Mouse (Mus musculus) embryonic facial prominence, embryonic 14.5 days (tissue): ENCODE data around the gene AC124108.1. TPM values are rescaled to one million over a fixed set of nuclear protein-coding genes. Genes with fewer than 3 reads are reported as not detected.

Experiments used
- ATAC-seq: fragments of 200-750 bp; cut with Nextera tagmentation; 2 replicates; pipeline ENCODE4 v1.8.0; 2017; ENCODE audit warnings: low read depth, moderate number of reproducible peaks, moderate TSS enrichment
- DNase-seq: peaks from one replicate; pipeline ENCODE4 v3.0.0-alpha.2; 2015; ENCODE audit warnings: low spot score
- H3K27ac ChIP-seq: fragments of 300-500 bp; sonication (generic); replicated peaks from 2 replicates; pipeline ENCODE4 v1.5.1; 2014; ENCODE audit warnings: low read depth, mild to moderate bottlenecking, low read length, moderate library complexity
- H3K27me3 ChIP-seq: fragments of 300-500 bp; sonication (generic); replicated peaks from 2 replicates; pipeline ENCODE4 v1.6.1; 2014; ENCODE audit warnings: low read length; ENCODE audit not compliant: control insufficient read depth, insufficient read depth
- H3K36me3 ChIP-seq: fragments of 300-500 bp; sonication (generic); 2 replicates; pipeline ENCODE4 v1.6.1; 2014; ENCODE audit warnings: low read length, mixed read lengths; ENCODE audit not compliant: control insufficient read depth, insufficient read depth
- H3K4me1 ChIP-seq: fragments of 300-500 bp; sonication (generic); 2 replicates; pipeline ENCODE4 v1.6.1; 2014; ENCODE audit warnings: antibody characterized with exemption, low read length; ENCODE audit not compliant: control insufficient read depth, insufficient read depth
- H3K4me2 ChIP-seq: fragments of 300-500 bp; sonication (generic); 2 replicates; pipeline ENCODE4 v1.6.1; 2014; ENCODE audit warnings: low read depth, mild to moderate bottlenecking, low read length, moderate library complexity, mixed read lengths
- H3K4me3 ChIP-seq: fragments of 300-500 bp; sonication (generic); 2 replicates; pipeline ENCODE4 v1.5.1; 2014; ENCODE audit warnings: low read depth, mild to moderate bottlenecking, low read length
- H3K9ac ChIP-seq: fragments of 300-500 bp; sonication (generic); 2 replicates; pipeline ENCODE4 v1.6.1; 2014; ENCODE audit warnings: low read depth, mild to moderate bottlenecking, low read length, moderate library complexity, mixed read lengths
- H3K9me3 ChIP-seq: fragments of 300-500 bp; sonication (generic); 2 replicates; pipeline ENCODE4 v1.6.1; 2016; ENCODE audit warnings: low read length; ENCODE audit not compliant: control insufficient read depth
- WGBS: fragments of 180-500 bp; shearing (Covaris S2); extraction: QIAGEN DNeasy Blood & Tissue Kit; methylation state at CpG from one replicate; pipeline ENCODE4 v1.1.7; 2014; 5-methylcytosine and 5-hydroxymethylcytosine counted together
- polyA plus RNA-seq: library from polyadenylated mRNA; unstranded; fragments of >200 nt; fragmentation: Nextera tagmentation; extraction: Ambion mirVana; gene quantifications from 2 replicates; pipeline ENCODE4 v1.2.1, GENCODE M21; 2014

Gene AC124108.1
- polyA plus RNA-seq, 1 experiment from 2014 or later: 0.71 TPM

DNA sequence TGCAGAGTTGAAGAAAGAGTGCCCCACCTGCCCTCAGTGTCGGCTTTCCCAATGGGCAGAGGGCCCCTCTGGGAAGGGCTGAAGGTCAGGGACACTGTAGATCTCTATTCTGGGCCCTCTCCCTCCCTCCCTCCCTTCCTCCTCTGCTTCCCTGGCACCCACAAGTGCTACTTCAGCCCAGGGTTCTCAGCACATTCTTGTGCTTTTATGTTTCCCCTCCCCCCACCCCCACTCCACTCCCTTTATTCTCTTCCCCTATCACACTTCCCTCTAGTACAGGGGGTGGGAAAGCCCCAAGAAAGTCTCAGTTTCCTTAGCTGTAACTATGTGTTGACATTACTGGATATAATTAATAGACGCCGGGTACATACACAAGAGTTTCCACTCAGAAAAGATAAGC lies 3.4 kb downstream of the AC124108.1 start:
- Histone ChIP-seq H3K9me3 (no peaks in the 10 kb centered on the region), H3K4me2 (no peak overlapping the region), H3K9ac (no peak overlapping the region), H3K4me3 (no peak overlapping the region), H3K27me3 (peaks cover 58% of the 10 kb centered on the region), H3K4me1 (peaks cover 29% of the 10 kb centered on the region), H3K36me3 (no peaks in the 10 kb centered on the region), H3K27ac (no peak overlapping the region)
- no peak for DNase-seq
- WGBS: 51% methylated on average over 3 of the region's 3 CpGs
- ATAC-seq: no peak

DNA sequence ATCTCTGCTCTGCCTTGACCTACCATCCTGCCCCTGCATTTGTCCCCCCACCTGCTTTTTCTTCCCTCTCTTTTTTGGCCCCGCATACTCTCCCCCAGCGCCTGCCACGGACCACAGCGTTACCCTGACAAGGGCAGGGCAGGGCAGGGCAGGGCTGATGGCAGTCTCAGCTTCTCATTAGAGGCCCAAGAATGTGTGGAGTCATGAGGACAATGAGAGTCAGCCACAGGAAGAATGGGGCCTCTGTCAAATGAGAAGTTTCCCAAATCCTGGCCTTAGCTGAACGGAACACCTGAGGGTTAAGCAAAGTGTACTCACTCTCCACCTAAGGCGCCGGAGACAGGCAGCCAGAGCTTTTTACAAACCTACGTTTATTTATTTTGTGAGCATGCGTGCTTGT lies 3.8 kb downstream of the AC124108.1 start:
- Histone ChIP-seq H3K9ac (peak overlapping the region; percentile 3; the same call in 1 of the 2 replicates), H3K27me3 (peaks cover 53% of the 10 kb centered on the region), H3K36me3 (no peaks in the 10 kb centered on the region), H3K4me2 (no peak overlapping the region), H3K4me3 (no peak overlapping the region), H3K4me1 (peaks cover 33% of the 10 kb centered on the region), H3K27ac (no peak overlapping the region), H3K9me3 (no peaks in the 10 kb centered on the region)
- 41% methylated on average over 9 of the region's 9 CpGs for WGBS
- ATAC-seq: no peak
- no peak for DNase-seq

DNA sequence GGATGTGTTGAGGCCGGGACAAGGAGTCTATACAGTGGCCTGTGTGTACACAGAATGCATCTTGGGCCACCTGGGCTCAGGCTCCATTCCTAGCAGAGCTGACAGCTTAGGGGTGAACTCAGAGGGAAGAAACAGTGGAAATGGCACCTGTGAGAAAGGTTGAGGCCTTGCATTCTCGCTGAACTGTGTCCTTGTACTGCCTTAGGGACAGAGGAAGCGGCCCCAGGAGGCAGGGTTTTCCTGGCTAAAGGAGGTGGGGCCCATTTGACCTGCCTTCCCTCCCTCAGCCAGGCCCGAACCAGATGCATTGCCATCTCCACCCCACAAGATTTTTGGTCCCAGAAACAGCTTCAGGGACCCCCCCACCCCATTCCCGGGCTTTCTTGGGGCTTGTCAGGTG lies 4.4 kb downstream of the AC124108.1 start:
- WGBS: 31% methylated on average over 5 of the region's 5 CpGs
- peaks cover 47% of the 10 kb centered on the region for H3K27me3 ChIP-seq
- no peak for ATAC-seq

DNA sequence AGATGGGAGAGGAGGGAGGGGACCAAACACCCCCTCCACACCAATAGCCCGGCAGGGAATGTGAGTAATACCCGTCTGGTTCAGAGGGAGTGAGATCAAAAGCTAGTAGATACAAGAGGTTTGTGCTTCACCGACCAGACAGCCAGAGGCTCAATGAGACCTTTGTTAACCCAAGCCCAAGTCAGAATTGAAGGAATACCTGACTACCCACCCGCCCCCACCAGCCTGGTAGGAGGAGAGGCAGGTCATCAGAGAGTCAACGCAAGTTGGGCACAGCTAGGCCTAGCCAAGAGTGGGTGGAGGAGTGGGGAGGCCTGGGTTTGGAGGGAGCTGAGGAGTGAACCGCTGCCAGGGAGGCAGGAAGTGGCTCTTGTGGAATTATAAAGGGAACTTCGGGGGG lies 5.1 kb downstream of the AC124108.1 start:
- 19% methylated on average over 7 of the region's 7 CpGs for WGBS
- Histone ChIP-seq H3K4me1 (peaks cover 31% of the 10 kb centered on the region), H3K9ac (no peak overlapping the region), H3K27ac (no peak overlapping the region), H3K9me3 (no peaks in the 10 kb centered on the region), H3K36me3 (no peaks in the 10 kb centered on the region), H3K4me2 (no peak overlapping the region), H3K4me3 (no peak overlapping the region), H3K27me3 (peaks cover 40% of the 10 kb centered on the region)
- no peak for ATAC-seq
- DNase-seq: no peak

More for the DNA sequence above, 4.4 kb downstream of the AC124108.1 start:
- Histone ChIP-seq H3K9ac (peak overlapping the region; percentile 3; the same call in 1 of the 2 replicates), H3K4me2 (no peak overlapping the region), H3K27ac (no peak overlapping the region), H3K9me3 (no peaks in the 10 kb centered on the region), H3K36me3 (no peaks in the 10 kb centered on the region), H3K4me3 (no peak overlapping the region), H3K4me1 (peaks cover 37% of the 10 kb centered on the region)
- DNase-seq: no peak

DNA sequence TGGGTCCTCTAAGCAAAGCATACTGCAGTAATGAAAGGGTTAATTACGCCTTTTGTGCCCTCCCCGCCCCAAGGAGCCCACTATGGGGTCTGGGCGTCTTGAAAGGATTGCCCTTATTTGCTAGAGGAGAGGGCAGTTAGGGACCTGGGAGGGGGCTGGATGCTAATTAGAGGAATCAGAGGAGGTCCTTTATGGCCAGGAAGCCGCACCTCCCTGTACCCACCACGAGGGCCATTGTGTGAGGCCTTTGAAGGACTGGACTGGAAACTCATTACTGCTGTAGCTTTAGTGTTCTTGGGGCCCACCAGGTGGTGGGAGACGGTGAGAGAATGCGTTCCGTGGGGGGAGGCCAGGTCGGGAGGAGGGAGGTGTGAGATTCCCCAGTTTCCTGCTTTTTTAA lies 6.4 kb downstream of the AC124108.1 start:
- peaks cover 27% of the 10 kb centered on the region for H3K27me3 ChIP-seq
- 15% methylated on average over 9 of the region's 9 CpGs for WGBS
- no peak overlapping the region for H3K4me3 ChIP-seq
- no peaks in the 10 kb centered on the region for H3K36me3 ChIP-seq
- H3K9ac ChIP-seq: no peak overlapping the region
- no peak for ATAC-seq
- H3K4me2 ChIP-seq: no peak overlapping the region
- H3K4me1 ChIP-seq: peaks cover 27% of the 10 kb centered on the region
- H3K9me3 ChIP-seq: no peaks in the 10 kb centered on the region
- DNase-seq: no peak
- no peak overlapping the region for H3K27ac ChIP-seq

DNA sequence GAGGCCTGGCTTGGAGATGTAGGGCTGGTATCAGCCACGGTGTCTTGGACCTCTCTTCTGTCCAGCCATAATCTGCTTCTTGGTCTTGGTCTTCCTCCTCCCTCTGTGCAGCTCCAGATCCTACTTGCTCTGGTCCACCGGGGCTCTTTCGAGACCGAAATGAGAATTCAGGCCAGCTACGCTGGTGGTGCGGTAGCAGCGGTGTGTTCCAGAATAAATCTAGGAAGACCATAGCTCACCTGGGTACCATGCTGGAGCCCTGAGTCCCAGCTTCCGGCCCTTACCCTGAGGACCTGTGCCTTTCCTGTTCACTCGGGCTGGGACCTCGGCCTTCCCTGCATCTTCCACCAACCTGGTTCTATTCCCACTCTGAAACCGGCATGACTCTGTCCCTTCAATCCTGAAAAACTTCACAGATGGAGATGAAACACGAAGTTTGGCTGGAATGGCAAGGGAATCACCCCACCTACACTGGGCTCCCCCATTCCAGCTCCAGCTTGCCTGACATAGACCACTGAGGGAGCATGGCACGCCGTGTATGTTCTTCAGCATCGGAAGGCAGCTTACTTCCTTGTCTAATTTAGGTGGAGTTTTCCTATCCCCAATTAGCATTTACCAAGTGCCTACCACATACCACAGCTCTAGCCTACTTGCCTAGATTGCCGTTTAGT lies 7.3 kb downstream of the AC124108.1 start:
- ATAC-seq (no peak), DNase-seq (no peak)
- H3K27ac ChIP-seq: no peak overlapping the region
- H3K4me2 ChIP-seq: no peak overlapping the region
- H3K27me3 ChIP-seq: peaks cover 18% of the 10 kb centered on the region; the same call in 1 of the 2 replicates
- H3K9me3 ChIP-seq: no peaks in the 10 kb centered on the region
- no peaks in the 10 kb centered on the region for H3K36me3 ChIP-seq
- H3K4me1 ChIP-seq: peaks cover 23% of the 10 kb centered on the region
- no peak overlapping the region for H3K4me3 ChIP-seq
- H3K9ac ChIP-seq: no peak overlapping the region
- 84% methylated on average over 16 of the region's 16 CpGs for WGBS

DNA sequence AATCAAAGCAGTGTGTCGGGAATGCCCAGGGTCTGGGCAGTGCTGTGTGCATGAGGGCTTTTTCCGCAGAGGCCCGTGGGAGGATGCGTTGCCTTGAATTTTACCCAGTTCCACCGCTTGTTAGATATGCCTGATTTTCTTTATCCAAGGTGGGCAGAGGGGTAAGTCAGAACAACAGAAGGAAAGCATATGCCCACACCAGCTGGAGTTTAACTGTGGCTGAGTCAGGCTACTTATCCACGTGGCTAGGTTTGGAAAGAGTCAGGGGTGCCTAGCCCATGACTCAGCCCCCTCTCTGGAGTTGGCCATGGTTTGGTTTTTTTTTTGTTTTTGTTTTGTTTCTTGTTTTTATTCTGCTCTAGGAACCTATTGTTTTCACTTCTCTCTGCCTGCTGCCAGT lies 8.0 kb downstream of the AC124108.1 start:
- H3K9ac ChIP-seq: no peak overlapping the region
- H3K36me3 ChIP-seq: no peaks in the 10 kb centered on the region
- no peak overlapping the region for H3K27ac ChIP-seq
- peaks cover 14% of the 10 kb centered on the region; the same call in 1 of the 2 replicates for H3K27me3 ChIP-seq
- peaks cover 23% of the 10 kb centered on the region for H3K4me1 ChIP-seq
- DNase-seq (no peak), ATAC-seq (no peak)
- no peak overlapping the region for H3K4me2 ChIP-seq
- H3K4me3 ChIP-seq: no peak overlapping the region
- no peaks in the 10 kb centered on the region for H3K9me3 ChIP-seq
- WGBS: 65% methylated on average over 6 of the region's 6 CpGs

DNA sequence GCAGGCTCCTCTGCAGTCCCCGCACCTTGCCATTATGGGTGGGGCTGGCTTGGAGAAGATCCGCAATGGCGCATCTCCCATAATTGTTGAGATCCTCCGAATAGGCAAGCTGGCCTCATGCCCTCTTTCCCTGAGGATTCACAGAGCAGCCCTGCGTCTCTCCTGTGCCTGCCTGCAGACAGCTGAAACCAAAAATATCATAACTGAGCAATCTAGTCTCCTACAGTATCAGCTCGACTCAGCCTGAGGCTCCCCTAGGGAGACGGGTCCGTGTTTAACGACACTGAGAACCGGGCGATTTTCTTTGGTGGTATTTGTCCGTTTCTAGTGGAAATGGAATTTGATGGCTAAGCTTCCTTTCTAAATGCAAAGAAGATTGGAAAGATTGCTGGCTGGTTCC lies 8.7 kb downstream of the AC124108.1 start:
- Histone ChIP-seq H3K9me3 (no peaks in the 10 kb centered on the region), H3K4me1 (peaks cover 23% of the 10 kb centered on the region), H3K27me3 (peaks cover 13% of the 10 kb centered on the region; the same call in 1 of the 2 replicates), H3K36me3 (no peaks in the 10 kb centered on the region), H3K4me3 (peak overlapping the region; percentile 28), H3K27ac (peak overlapping the region; percentile 71), H3K9ac (peak overlapping the region; percentile 38; the same call in 1 of the 2 replicates), H3K4me2 (peak overlapping the region; percentile 52)
- no peak for ATAC-seq
- peak; percentile 35 for DNase-seq
- 9% methylated on average over 11 of the region's 12 CpGs for WGBS
